Mouse (Mus musculus) cortical plate, adult 2 months (tissue): ENCODE data around the gene Prdm2. TPM values are rescaled to one million over a fixed set of nuclear protein-coding genes. Genes with fewer than 3 reads are reported as not detected.

Experiments used
- H3K27ac ChIP-seq: fragments of 200-500 bp; 2 replicates; pipeline ENCODE4 v1.5.1; 2012; ENCODE audit warnings: low read length, control low read depth, inconsistent platforms; ENCODE audit not compliant: insufficient read depth
- H3K4me1 ChIP-seq: fragments of 200-500 bp; 2 replicates; pipeline ENCODE4 v1.6.1; 2011; ENCODE audit warnings: low read length; ENCODE audit not compliant: control insufficient read depth, insufficient read depth
- H3K4me3 ChIP-seq: fragments of 200-500 bp; 2 replicates; pipeline ENCODE4 v1.5.1; 2011; ENCODE audit warnings: mild to moderate bottlenecking, low read length, control low read depth; ENCODE audit not compliant: insufficient read depth
- CTCF ChIP-seq: fragments of 200-500 bp; IDR thresholded peaks from 2 replicates; pipeline ENCODE4 v1.5.1; 2011; ENCODE audit warnings: mild to moderate bottlenecking, control low read depth, low read length; ENCODE audit not compliant: insufficient read depth; ENCODE audit errors: extremely low read depth
- POLR2A ChIP-seq: fragments of 200-500 bp; IDR thresholded peaks from 2 replicates; pipeline ENCODE4 v1.6.1; 2011; ENCODE audit warnings: mild to moderate bottlenecking, low read length, control low read depth; ENCODE audit not compliant: insufficient read depth; ENCODE audit errors: extremely low read depth
- polyA plus RNA-seq: library from polyadenylated mRNA; depleted of rRNA; stranded (reverse); fragments of >200 nt; gene quantifications from 2 replicates; pipeline ENCODE4 v1.2.3, GENCODE M21; 2012

The Prdm2 gene
- polyA plus RNA-seq, 1 experiment, result 18.4 TPM

DNA sequence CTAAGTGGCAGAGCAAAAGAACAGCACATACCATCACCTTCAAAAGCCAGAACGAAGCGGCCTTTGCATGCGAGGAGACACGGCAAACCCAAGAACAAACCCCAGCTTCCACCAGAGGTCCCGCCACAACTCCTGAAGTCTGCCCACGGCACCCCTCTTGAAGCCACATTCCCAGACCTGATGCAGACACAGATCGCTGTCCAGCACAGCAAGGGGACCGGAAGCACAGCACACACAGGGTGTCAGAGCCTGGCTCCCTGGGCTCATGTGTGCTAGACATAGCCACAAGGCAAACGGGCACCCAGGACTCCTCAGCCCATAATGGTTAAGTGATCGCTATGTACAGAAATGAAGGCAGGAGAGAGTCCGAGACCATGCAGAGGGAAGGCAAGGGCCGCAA lies 96.9 kb downstream of the Prdm2 start:
- Histone ChIP-seq H3K4me1 (peaks cover 9% of the 10 kb centered on the region), H3K4me3 (no peak overlapping the region), H3K27ac (no peak overlapping the region)
- TF ChIP-seq CTCF (no peak), POLR2A (no peak)

DNA sequence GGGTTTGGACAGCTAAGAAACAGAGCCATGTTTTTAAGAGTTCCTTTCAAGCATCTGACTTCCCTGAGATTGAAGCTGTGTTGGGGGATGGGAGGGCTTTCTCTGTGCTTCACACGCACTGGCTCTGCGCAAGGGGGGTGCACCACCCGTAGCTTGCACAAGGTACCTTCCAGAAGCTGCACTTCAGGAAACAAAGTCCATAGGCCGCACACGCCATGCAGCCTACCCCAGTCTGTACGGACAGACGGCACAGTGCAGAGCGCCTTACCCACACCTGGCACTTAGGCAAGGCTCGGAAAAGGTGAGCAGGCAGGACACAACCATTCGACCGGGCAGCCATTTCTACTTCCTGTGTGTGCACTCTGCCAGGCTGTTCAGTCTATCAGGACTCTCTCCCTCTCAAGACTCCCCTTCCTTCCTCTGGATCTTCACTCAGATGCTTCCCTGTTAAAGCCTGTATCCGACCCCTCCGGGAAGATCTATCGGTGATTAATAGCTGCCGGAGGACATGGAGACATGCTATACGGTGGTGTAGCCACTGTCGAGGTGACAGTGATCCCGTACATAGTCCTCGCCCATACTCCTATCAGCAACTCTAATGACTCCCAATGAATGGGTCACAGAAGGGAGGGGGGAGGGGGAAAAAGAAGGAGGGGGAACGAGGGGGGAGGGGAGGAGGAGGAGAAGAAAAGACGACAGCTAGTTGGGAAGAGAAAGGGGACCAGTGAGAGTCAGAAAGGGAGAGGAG lies 98.4 kb downstream of the Prdm2 start:
- peaks cover 3% of the 10 kb centered on the region for H3K4me1 ChIP-seq
- no peak overlapping the region for H3K4me3 ChIP-seq
- H3K27ac ChIP-seq, result no peak overlapping the region
- TF ChIP-seq POLR2A, result no peak
- TF ChIP-seq CTCF, result no peak

GRCm38 (mm10) chr4:143112985-143113384 lies 99.8 kb downstream of the Prdm2 start:
- H3K4me3 ChIP-seq, result no peak overlapping the region
- H3K4me1 ChIP-seq, result peaks cover 2% of the 10 kb centered on the region
- H3K27ac ChIP-seq, result no peak overlapping the region
- peak; percentile 51 for TF ChIP-seq CTCF
- no peak for TF ChIP-seq POLR2A

DNA sequence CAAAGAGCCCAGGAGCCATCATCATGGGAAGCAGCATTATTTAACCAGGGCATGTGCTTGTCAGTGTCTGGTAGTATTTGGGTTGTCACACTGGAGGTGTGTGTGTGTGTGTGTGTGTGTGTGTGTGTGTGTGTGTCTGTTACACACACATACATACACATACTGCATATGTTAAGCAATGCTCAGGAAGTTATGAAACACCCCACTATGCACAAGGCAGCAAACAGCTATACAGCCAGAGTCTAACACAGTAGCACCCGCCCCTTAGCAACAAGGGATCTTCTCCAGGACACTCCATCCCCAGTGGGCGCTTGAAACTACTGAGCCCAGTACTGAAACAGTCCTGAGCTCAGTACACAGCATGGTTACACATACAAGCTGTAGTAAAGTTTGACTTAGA lies 100.4 kb downstream of the Prdm2 start:
- Histone ChIP-seq H3K4me1 (peaks cover 2% of the 10 kb centered on the region), H3K4me3 (no peak overlapping the region), H3K27ac (no peak overlapping the region)
- TF ChIP-seq CTCF, result no peak
- TF ChIP-seq POLR2A, result no peak

DNA sequence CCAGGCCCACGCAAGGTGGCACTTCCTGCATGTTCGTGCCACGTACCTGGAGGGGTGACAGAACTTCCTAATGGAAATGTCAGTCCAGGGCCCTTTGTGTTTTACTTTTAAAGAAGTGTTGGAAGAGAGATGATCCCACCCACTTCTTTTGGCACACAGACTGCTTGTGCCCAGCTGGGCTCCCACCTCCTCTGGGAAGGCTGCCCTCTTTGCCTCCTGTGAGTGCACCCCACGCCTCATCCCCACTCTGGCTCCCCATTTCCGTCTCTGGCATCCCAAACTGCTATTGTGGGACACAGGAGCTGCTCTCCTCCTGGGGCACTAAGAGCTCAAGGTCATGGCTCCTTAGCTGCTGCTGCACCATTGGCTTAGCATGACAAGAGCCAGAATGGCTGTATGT lies 100.9 kb downstream of the Prdm2 start:
- no peak overlapping the region for H3K4me3 ChIP-seq
- no peak for TF ChIP-seq CTCF
- no peak for TF ChIP-seq POLR2A
- H3K4me1 ChIP-seq, result peaks cover 2% of the 10 kb centered on the region
- no peak overlapping the region for H3K27ac ChIP-seq

GRCm38 (mm10) chr4:143108552-143108951 lies 104.2 kb downstream of the Prdm2 start:
- Histone ChIP-seq H3K4me1 (peaks cover 2% of the 10 kb centered on the region), H3K4me3 (no peak overlapping the region), H3K27ac (no peak overlapping the region)
- no peak for TF ChIP-seq CTCF
- TF ChIP-seq POLR2A, result no peak

DNA sequence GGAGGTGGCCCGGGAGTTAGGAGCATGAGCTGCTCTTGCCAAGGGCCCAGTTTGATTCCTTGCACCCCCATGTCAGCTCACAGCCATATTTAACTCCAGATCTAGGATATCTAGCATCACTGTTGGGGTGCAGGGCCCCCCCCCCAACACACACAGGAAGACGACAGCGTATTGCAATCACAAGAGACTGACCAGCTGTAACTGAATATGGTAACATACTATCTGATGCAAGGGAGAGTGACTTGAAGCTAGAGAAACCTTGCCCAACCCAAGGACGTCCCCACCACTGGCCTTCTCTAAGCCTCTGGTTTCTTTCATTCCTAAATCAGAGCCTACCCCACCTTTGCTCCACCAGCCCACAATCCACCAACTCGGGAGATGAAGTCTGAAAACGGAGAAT lies 105.8 kb downstream of the Prdm2 start:
- H3K4me3 ChIP-seq, result no peak overlapping the region
- TF ChIP-seq CTCF, result no peak
- TF ChIP-seq POLR2A, result no peak
- no peaks in the 10 kb centered on the region for H3K4me1 ChIP-seq
- no peak overlapping the region for H3K27ac ChIP-seq

DNA sequence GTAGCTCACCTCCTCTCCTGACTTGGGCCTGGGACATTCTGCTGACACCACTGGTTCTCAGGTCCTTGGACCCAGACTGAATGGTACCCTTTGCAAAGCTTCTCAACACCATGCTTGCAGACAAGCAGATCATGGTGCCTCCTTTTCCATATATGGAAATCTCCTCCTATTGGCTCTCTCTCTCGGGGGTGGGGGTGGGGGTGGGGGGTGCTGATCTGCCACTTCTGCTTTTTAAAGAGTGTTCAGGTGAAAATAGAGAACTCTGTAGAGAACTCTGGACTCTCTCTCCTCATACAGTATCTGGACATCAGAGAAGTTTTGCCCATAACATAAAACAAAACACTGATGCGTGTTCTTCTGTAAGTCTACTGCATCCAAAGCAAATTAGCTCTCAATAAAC lies 106.2 kb downstream of the Prdm2 start:
- Histone ChIP-seq H3K4me3 (no peak overlapping the region), H3K4me1 (no peaks in the 10 kb centered on the region), H3K27ac (no peak overlapping the region)
- TF ChIP-seq CTCF (no peak), POLR2A (no peak)

GRCm38 (mm10) chr4:143104739-143105138 lies 108.1 kb downstream of the Prdm2 start:
- Histone ChIP-seq H3K27ac (no peak overlapping the region), H3K4me1 (no peaks in the 10 kb centered on the region), H3K4me3 (no peak overlapping the region)
- TF ChIP-seq POLR2A, result no peak
- TF ChIP-seq CTCF, result no peak

DNA sequence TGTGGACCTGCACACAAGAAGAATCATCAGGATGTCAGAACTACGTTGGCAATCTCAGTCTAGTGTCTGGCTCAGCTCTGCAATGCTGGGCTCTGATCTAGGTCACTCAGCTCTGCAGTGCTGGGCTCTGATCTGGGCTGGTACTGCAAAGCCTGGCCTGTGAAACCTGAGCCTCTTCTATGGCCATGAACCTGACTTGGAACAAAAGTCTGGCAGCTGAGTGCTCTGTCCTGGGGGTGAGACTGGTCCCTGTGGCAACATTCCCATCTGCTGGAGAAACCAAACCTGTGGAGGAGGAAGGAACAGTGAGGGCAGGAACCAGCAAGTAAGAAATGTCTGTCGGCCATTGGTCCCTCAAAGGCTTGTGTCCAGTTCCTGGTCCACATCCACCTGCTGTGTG lies 109.0 kb downstream of the Prdm2 start:
- no peaks in the 10 kb centered on the region; the same call in 1 of the 2 replicates for H3K4me1 ChIP-seq
- H3K27ac ChIP-seq, result no peak overlapping the region
- TF ChIP-seq CTCF, result no peak
- H3K4me3 ChIP-seq, result no peak overlapping the region
